Mouse (Mus musculus): ENCODE measurements around the gene Ssr2.
A peak's percentile ranks its signal among the peaks of the same experiment; 100 is the strongest.

Ssr2 gene

GRCm38 (mm10) chr3:88575540-88575939 lies at the start of gene Ssr2:
Gene Ssr2 (plus strand): TSS chr3:88575876.
- no peak for DNase-seq (ENCODE audit: low read depth, low spot score)

- DNase-seq (ENCODE audit: low read depth, low spot score) = no peak
These were observed 49.2 kb upstream of the Ssr2 start for GRCm38 (mm10) chr3:88526157-88527131.

GRCm38 (mm10) chr3:88527565-88527964 lies 48.1 kb upstream of the Ssr2 start:
- DNase-seq (ENCODE audit: low read depth, low spot score) = no peak

GRCm38 (mm10) chr3:88528646-88529045 lies 47.0 kb upstream of the Ssr2 start:
- no peak for DNase-seq (ENCODE audit: low read depth, low spot score)

GRCm38 (mm10) chr3:88529204-88530000 lies 46.3 kb upstream of the Ssr2 start:
- DNase-seq (ENCODE audit: low read depth, low spot score) = no peak

- no peak for DNase-seq (ENCODE audit: low read depth, low spot score)
These were observed 45.4 kb upstream of the Ssr2 start for GRCm38 (mm10) chr3:88530082-88530864.

GRCm38 (mm10) chr3:88531348-88532298 lies 44.1 kb upstream of the Ssr2 start:
- peak; percentile 87 for DNase-seq (ENCODE audit: low read depth, low spot score)

- no peak for DNase-seq (ENCODE audit: low read depth, low spot score)
These were observed 43.4 kb upstream of the Ssr2 start, which contains the start of gene Mex3a for GRCm38 (mm10) chr3:88532299-88532674. Gene Mex3a (plus strand): TSS chr3:88532395.

GRCm38 (mm10) chr3:88532689-88533511 lies 42.8 kb upstream of the Ssr2 start:
- DNase-seq (ENCODE audit: low read depth, low spot score) = no peak

- no peak for DNase-seq (ENCODE audit: low read depth, low spot score)
These were observed 42.0 kb upstream of the Ssr2 start for GRCm38 (mm10) chr3:88533706-88534105.

- DNase-seq (ENCODE audit: low read depth, low spot score) = no peak
These were observed 40.7 kb upstream of the Ssr2 start for GRCm38 (mm10) chr3:88535005-88535404.

- DNase-seq (ENCODE audit: low read depth, low spot score) = no peak
These were observed 40.1 kb upstream of the Ssr2 start for GRCm38 (mm10) chr3:88535527-88535926.

- no peak for DNase-seq (ENCODE audit: low read depth, low spot score)
These were observed 39.4 kb upstream of the Ssr2 start for GRCm38 (mm10) chr3:88536103-88536930.

- DNase-seq (ENCODE audit: low read depth, low spot score) = no peak
These were observed 38.5 kb upstream of the Ssr2 start for GRCm38 (mm10) chr3:88537146-88537545.

GRCm38 (mm10) chr3:88538271-88539145 lies 37.2 kb upstream of the Ssr2 start:
- no peak for DNase-seq (ENCODE audit: low read depth, low spot score)

- DNase-seq (ENCODE audit: low read depth, low spot score) = no peak
These were observed 36.3 kb upstream of the Ssr2 start for GRCm38 (mm10) chr3:88539397-88539796.

GRCm38 (mm10) chr3:88540085-88540484 lies 35.6 kb upstream of the Ssr2 start:
- no peak for DNase-seq (ENCODE audit: low read depth, low spot score)

Measured in brain, embryonic 18.5 days (tissue).